Mouse (Mus musculus): ENCODE results near the gene Usp47.

DNA sequence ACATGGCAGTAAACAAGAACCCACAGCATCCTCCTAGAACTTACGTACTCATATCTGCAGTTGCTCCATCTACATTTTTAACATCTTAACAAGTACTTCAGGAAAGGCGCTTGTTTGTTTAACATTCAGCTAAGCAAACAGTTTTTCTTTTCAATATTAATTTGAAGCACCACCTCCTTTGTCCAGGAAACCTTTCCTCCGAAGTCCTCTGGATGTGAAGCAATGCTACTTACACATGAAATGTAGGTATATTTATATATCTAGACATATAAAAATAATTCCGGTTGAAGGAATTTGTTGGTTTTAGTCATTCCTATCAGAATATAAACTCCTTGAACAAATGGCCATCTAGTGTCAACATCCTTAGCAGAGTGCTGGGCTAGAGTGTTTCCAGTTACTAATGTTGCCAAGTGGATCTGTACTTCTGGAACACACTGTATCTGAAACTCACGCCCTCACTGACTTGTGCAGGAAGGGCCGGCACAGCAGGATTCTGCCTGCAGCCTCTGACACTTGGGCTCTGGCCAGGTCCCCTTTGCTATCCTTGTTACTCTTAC is 10.6 kb upstream of the Usp47 start:
- TF ChIP-seq POLR2A (IDR thresholded peaks at IDR 0.05; ENCODE audit: low read depth, low read length) (no peak), CTCF (conservative IDR thresholded peaks at IDR 0.05; ENCODE audit: insufficient read depth, insufficient read length, low read depth, low read length) (no peak)
